In the genomic region with DNA sequence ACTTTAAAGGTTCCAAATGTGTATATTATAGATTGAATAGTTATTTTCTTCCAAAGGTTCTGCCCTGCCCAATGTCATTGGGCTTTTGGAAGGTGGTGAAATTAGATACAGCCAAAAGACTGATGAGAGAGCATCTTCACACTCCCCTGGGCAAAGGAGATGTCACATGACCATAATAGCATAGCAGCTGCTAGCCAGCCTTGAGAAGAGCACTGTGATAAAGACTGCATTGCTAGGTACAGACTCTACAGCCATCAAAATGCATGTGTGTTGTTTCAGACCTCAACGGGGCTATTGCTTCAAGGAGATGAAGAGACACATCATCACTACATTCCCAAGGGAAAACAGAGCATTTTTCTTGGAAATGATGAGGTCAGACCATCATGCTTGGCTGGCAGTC, we compare ENCODE assay signal across 15 mouse cellular contexts.
"Had no signal": no experiment of that assay in that cellular context is flagged by ENCODE, and none has a peak within 500 bp of the region (broad histone marks: within the 10 kb centered on the region; RNA-seq: fewer than 3 reads in every experiment).

No protein-coding gene starts in this region.

- H3K27me3 ChIP-seq: kidney, embryonic 15.5 days; limb, embryonic 12.5 days; liver, embryonic 13.5 days; lung, embryonic 15.5 days; megakaryocyte, embryonic 14.5 days had no signal

- H3K4me2 ChIP-seq: kidney, embryonic 15.5 days; limb, embryonic 12.5 days; liver, embryonic 13.5 days; lung, embryonic 15.5 days; midbrain, embryonic 11.5 days had no signal

- H3K4me3 ChIP-seq: kidney, embryonic 15.5 days; left cerebral cortex, adult 2 months; limb, embryonic 12.5 days; liver, embryonic 13.5 days; lung, embryonic 15.5 days; megakaryocyte, embryonic 14.5 days had no signal

- H3K27ac ChIP-seq: kidney, embryonic 15.5 days; left cerebral cortex, adult 2 months; limb, embryonic 12.5 days; liver, embryonic 13.5 days; lung, embryonic 15.5 days; macrophage had no signal

- ATAC-seq: liver, postnatal 0 days had no signal

- DNase-seq: kidney, adult 2 months; kidney, postnatal 14 days; liver; liver, embryonic 13.5 days; liver, postnatal 0 days; lung, postnatal 14 days; right cerebral cortex, postnatal 14 days; thymus, postnatal 36 days had no signal

- H3K4me1 ChIP-seq: kidney, embryonic 15.5 days; limb, embryonic 12.5 days; liver, embryonic 13.5 days; lung, embryonic 15.5 days; megakaryocyte, embryonic 14.5 days had no signal

- H3K9ac ChIP-seq: kidney, embryonic 15.5 days; limb, embryonic 12.5 days; liver, embryonic 13.5 days; liver, postnatal 0 days; lung, embryonic 15.5 days had no signal

- H3K36me3 ChIP-seq: kidney, embryonic 15.5 days; limb, embryonic 12.5 days; liver, embryonic 13.5 days; lung, embryonic 15.5 days had no signal

- H3K9me3 ChIP-seq: kidney, embryonic 15.5 days; limb, embryonic 12.5 days; liver, embryonic 13.5 days; lung, embryonic 15.5 days; megakaryocyte, embryonic 14.5 days had no signal
